Mouse (Mus musculus) liver, embryonic 11.5 days (tissue): ENCODE measurements at regions not wholly inside any gene's neighbourhood (a gene's known extent, or its start where the extent isn't known, plus 50 kb on each side); places are given as distances from the start of the nearest gene placed in this dataset.

Source experiments
- ATAC-seq: fragments of 200-750 bp; cut with Nextera tagmentation; replicated peaks from 2 replicates; pipeline ENCODE4 v1.8.0; 2017; ENCODE audit warnings: moderate number of reproducible peaks, mild to moderate bottlenecking, moderate TSS enrichment, moderate library complexity; ENCODE audit not compliant: low FRiP score
- DNase-seq: peaks from one replicate; pipeline ENCODE4 v3.0.0-alpha.2; 2017; ENCODE audit warnings: low spot score
- H3K27ac ChIP-seq: fragments of 300-500 bp; sonication (generic); 2 replicates; pipeline ENCODE4 v1.5.1; 2014; ENCODE audit warnings: mild to moderate bottlenecking, low read depth, low read length, control low read depth
- H3K27me3 ChIP-seq: fragments of 300-500 bp; sonication (generic); replicated peaks from 2 replicates; pipeline ENCODE4 v1.6.1; 2014; ENCODE audit warnings: low read length, mixed read lengths; ENCODE audit not compliant: control insufficient read depth, insufficient read depth
- H3K36me3 ChIP-seq: fragments of 300-500 bp; sonication (generic); 2 replicates; pipeline ENCODE4 v1.6.1; 2014; ENCODE audit warnings: mild to moderate bottlenecking, low read length, moderate library complexity, mixed read lengths; ENCODE audit not compliant: control insufficient read depth, insufficient read depth
- H3K4me1 ChIP-seq: fragments of 300-500 bp; sonication (generic); replicated peaks from 2 replicates; pipeline ENCODE4 v1.6.1; 2014; ENCODE audit warnings: low read length, mixed read lengths; ENCODE audit not compliant: control insufficient read depth, insufficient read depth
- H3K4me2 ChIP-seq: fragments of 300-500 bp; sonication (generic); 2 replicates; pipeline ENCODE4 v1.6.1; 2014; ENCODE audit warnings: mild to moderate bottlenecking, control low read depth, moderate library complexity
- H3K4me3 ChIP-seq: fragments of 300-500 bp; sonication (generic); 2 replicates; pipeline ENCODE4 v1.5.1; 2014; ENCODE audit warnings: low read depth, low read length, control low read depth
- H3K9ac ChIP-seq: fragments of 300-500 bp; sonication (generic); 2 replicates; pipeline ENCODE4 v1.6.1; 2014; ENCODE audit warnings: low read depth, low read length, control low read depth
- H3K9me3 ChIP-seq: fragments of 300-500 bp; sonication (generic); 2 replicates; pipeline ENCODE4 v1.6.1; 2016; ENCODE audit warnings: low read length, inconsistent platforms, mixed read lengths; ENCODE audit not compliant: control insufficient read depth
- WGBS: fragments of 180-500 bp; shearing (Covaris S2); extraction: QIAGEN DNeasy Blood & Tissue Kit; methylation state at CpG from one replicate; pipeline ENCODE4 v1.1.7; 2014; 5-methylcytosine and 5-hydroxymethylcytosine counted together

GRCm38 (mm10) chr9:49928041-49928656 is 129.4 kb upstream of the Ncam1 start:
- Histone ChIP-seq H3K36me3 (no peaks in the 10 kb centered on the region), H3K9me3 (no peaks in the 10 kb centered on the region), H3K4me1 (no peaks in the 10 kb centered on the region), H3K27ac (no peak overlapping the region), H3K4me3 (no peak overlapping the region), H3K27me3 (no peaks in the 10 kb centered on the region), H3K4me2 (no peak overlapping the region), H3K9ac (no peak overlapping the region)
- no peak for DNase-seq
- WGBS = 53% methylated on average over 3 of the region's 3 CpGs
- no peak for ATAC-seq

DNA sequence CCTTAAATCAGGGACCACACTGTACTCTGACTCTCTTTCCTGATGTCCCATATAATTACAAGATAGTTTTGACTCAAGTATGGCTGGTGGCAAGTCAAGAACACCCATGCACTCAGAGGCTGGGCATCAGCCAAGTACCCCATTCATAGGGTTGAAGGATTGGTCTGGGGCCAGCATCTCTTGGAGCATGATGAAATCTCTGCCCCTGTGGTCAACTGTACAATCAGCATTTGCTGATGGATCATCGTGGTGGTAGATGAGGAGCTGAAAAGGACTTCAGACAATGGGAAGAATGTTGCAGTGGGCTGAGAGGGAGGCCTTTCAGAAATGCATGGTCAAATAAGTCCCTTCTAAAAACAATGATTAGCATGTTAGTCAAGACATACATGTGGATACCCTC is 128.6 kb upstream of the Ncam1 start:
- H3K4me2 ChIP-seq = no peak overlapping the region
- no peaks in the 10 kb centered on the region for H3K27me3 ChIP-seq
- H3K4me1 ChIP-seq = no peaks in the 10 kb centered on the region
- H3K27ac ChIP-seq = no peak overlapping the region
- no peak overlapping the region for H3K4me3 ChIP-seq
- H3K9me3 ChIP-seq = no peaks in the 10 kb centered on the region
- DNase-seq = no peak
- H3K36me3 ChIP-seq = no peaks in the 10 kb centered on the region
- 76% methylated on average over 1 of the region's 1 CpGs for WGBS
- no peak for ATAC-seq
- no peak overlapping the region for H3K9ac ChIP-seq

GRCm38 (mm10) chr9:49925796-49926195 is 127.1 kb upstream of the Ncam1 start:
- no peaks in the 10 kb centered on the region for H3K4me1 ChIP-seq
- ATAC-seq = no peak

DNA sequence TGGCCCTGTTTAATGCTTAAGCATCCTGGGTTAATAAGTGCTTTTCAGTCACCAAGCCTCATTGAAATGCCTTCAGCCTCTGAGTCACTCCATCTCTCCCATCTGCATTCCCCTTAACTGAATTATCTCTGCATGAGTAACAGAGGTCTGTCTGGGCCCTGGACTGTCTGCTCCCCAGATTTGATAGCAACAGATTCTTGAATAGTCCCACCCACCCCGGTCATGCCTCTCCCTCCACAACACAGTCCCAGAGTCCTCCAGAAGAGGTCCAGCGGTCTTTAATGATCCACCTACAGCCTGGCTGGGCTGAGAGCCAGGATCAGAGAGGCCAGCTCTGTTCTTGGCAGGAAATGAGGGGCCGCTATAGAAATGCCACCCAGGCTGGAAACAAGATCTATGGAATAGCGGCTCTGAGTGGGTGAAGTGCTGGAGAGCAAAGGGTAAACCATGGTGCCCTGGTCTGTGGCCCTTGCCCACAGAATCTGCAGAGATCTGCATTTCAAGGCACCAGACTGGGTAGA is 125.3 kb upstream of the Ncam1 start:
- H3K4me1 ChIP-seq = no peaks in the 10 kb centered on the region
- H3K4me2 ChIP-seq = no peak overlapping the region
- H3K27me3 ChIP-seq = no peaks in the 10 kb centered on the region
- ATAC-seq = no peak
- no peak overlapping the region for H3K4me3 ChIP-seq
- no peak overlapping the region for H3K27ac ChIP-seq
- DNase-seq = no peak
- H3K9me3 ChIP-seq = no peaks in the 10 kb centered on the region
- 62% methylated on average over 4 of the region's 4 CpGs for WGBS
- no peak overlapping the region for H3K9ac ChIP-seq
- H3K36me3 ChIP-seq = no peaks in the 10 kb centered on the region

More at GRCm38 (mm10) chr9:49925796-49926195, 127.1 kb upstream of the Ncam1 start:
- Histone ChIP-seq H3K27me3 (no peaks in the 10 kb centered on the region), H3K27ac (no peak overlapping the region), H3K9ac (no peak overlapping the region), H3K4me3 (no peak overlapping the region), H3K9me3 (no peaks in the 10 kb centered on the region), H3K36me3 (no peaks in the 10 kb centered on the region), H3K4me2 (no peak overlapping the region)
- 86% methylated on average over 2 of the region's 2 CpGs for WGBS
- no peak for DNase-seq

- DNase-seq = no peak
- ATAC-seq = no peak
- H3K27ac ChIP-seq = no peak overlapping the region
- no peak overlapping the region for H3K4me3 ChIP-seq
- H3K4me1 ChIP-seq = no peaks in the 10 kb centered on the region
- 68% methylated on average over 3 of the region's 3 CpGs for WGBS
- H3K4me2 ChIP-seq = no peak overlapping the region
- H3K9me3 ChIP-seq = no peaks in the 10 kb centered on the region
- no peak overlapping the region for H3K9ac ChIP-seq
- H3K36me3 ChIP-seq = no peaks in the 10 kb centered on the region
- H3K27me3 ChIP-seq = no peaks in the 10 kb centered on the region
These were observed 124.0 kb upstream of the Ncam1 start for GRCm38 (mm10) chr9:49922770-49923169.

DNA sequence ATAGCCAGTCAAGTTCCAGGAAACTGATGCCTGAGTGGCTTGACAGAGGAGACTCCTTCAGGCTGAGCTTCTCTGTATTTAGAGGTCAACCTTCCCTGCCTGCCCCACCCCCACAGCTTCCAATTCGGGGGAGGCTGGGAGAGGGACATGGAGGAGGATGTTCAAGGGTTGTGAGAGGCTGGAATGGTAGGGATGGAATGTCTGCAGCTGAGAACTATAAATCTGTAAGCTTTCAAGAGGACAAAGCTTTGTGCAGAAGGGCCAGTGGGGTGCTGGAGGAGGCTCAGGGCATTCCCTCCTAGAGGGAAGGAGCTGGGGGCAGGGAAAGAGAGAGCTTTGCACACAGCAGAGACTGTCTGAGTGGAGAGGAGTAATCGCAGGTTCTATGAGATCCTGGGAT is 123.4 kb upstream of the Ncam1 start:
- no peak overlapping the region for H3K27ac ChIP-seq

GRCm38 (mm10) chr9:49921306-49921705 is 122.6 kb upstream of the Ncam1 start:
- Histone ChIP-seq H3K4me3 (no peak overlapping the region), H3K36me3 (no peaks in the 10 kb centered on the region), H3K9ac (no peak overlapping the region), H3K27me3 (no peaks in the 10 kb centered on the region), H3K4me2 (no peak overlapping the region), H3K4me1 (no peaks in the 10 kb centered on the region), H3K9me3 (no peaks in the 10 kb centered on the region), H3K27ac (no peak overlapping the region)
- ATAC-seq = no peak
- no peak for DNase-seq
- 79% methylated on average over 3 of the region's 3 CpGs for WGBS

More for the DNA sequence above, 123.4 kb upstream of the Ncam1 start:
- DNase-seq (no peak), ATAC-seq (no peak)
- Histone ChIP-seq H3K9me3 (no peaks in the 10 kb centered on the region), H3K27me3 (no peaks in the 10 kb centered on the region), H3K4me1 (no peaks in the 10 kb centered on the region), H3K4me3 (no peak overlapping the region), H3K36me3 (no peaks in the 10 kb centered on the region), H3K4me2 (no peak overlapping the region), H3K9ac (no peak overlapping the region)
- 23% methylated on average over 2 of the region's 2 CpGs for WGBS

- WGBS = 77% methylated on average over 4 of the region's 4 CpGs
- Histone ChIP-seq H3K9ac (no peak overlapping the region), H3K27me3 (no peaks in the 10 kb centered on the region), H3K4me3 (no peak overlapping the region), H3K27ac (no peak overlapping the region), H3K36me3 (no peaks in the 10 kb centered on the region), H3K9me3 (no peaks in the 10 kb centered on the region), H3K4me2 (no peak overlapping the region), H3K4me1 (no peaks in the 10 kb centered on the region)
- ATAC-seq (no peak), DNase-seq (no peak)
These were observed 116.5 kb upstream of the Ncam1 start for GRCm38 (mm10) chr9:49915046-49915719.

GRCm38 (mm10) chr9:49913677-49914076 is 115.0 kb upstream of the Ncam1 start:
- H3K4me1 ChIP-seq = no peaks in the 10 kb centered on the region
- H3K4me3 ChIP-seq = no peak overlapping the region
- no peak overlapping the region for H3K27ac ChIP-seq
- H3K27me3 ChIP-seq = no peaks in the 10 kb centered on the region
- no peak overlapping the region for H3K4me2 ChIP-seq
- ATAC-seq (no peak), DNase-seq (no peak)
- no peaks in the 10 kb centered on the region for H3K36me3 ChIP-seq
- 75% methylated on average over 4 of the region's 4 CpGs for WGBS
- no peaks in the 10 kb centered on the region for H3K9me3 ChIP-seq
- H3K9ac ChIP-seq = no peak overlapping the region
